25 mouse cellular contexts compared by ENCODE assay signal in the genomic region with DNA sequence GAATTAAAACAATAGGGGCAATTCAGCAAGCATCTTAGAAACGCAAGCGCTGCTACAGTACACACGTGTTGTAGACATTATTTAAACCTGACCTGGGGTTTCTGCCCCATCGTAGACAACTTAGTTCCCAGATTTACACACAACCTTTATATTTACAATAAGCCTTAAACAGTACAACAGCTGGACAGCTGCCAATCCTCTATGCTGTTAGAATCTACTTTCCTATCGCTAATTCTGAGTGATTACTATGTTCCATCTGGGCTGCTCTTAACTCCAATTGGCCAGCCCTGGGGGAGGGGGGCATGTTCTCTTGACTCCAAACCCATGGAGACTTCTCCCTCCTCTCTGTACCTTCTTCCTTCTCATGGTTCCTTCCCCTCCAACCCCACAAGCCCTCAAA.
"Had no signal": no experiment of that assay in that cellular context is flagged by ENCODE, and none has a peak within 500 bp of the region (broad histone marks: within the 10 kb centered on the region; RNA-seq: fewer than 3 reads in every experiment).

No protein-coding gene starts in this region.

- H3K4me2 ChIP-seq: heart, embryonic 11.5 days; heart, embryonic 13.5 days; heart, embryonic 15.5 days; hindbrain, embryonic 13.5 days; hindbrain, embryonic 15.5 days; kidney, embryonic 15.5 days; limb, embryonic 13.5 days; liver, embryonic 11.5 days; liver, embryonic 13.5 days had no signal

- H3K27me3 ChIP-seq: heart, embryonic 13.5 days; heart, embryonic 15.5 days; hindbrain, embryonic 13.5 days; hindbrain, embryonic 15.5 days; kidney, embryonic 15.5 days; limb, embryonic 13.5 days; liver, embryonic 13.5 days had no signal

- H3K27ac ChIP-seq: heart, embryonic 13.5 days; heart, embryonic 15.5 days; hindbrain, embryonic 13.5 days; hindbrain, embryonic 15.5 days; hindbrain, postnatal 0 days; kidney, embryonic 15.5 days; kidney, postnatal 0 days; layer of hippocampus, adult 2 months; left cerebral cortex, adult 2 months; limb, embryonic 13.5 days; liver, embryonic 13.5 days had no signal

- ATAC-seq: hindbrain, postnatal 0 days; intestine, embryonic 16.5 days had no signal

- DNase-seq: gastrocnemius, postnatal 14 days; gastrocnemius, postnatal 36 days; heart, adult 18-20 months; heart, postnatal 14 days; heart, postnatal 36 days; kidney, adult 11 months; kidney, adult 2 months; kidney, adult 9 months; kidney, postnatal 25 days; kidney, postnatal 4 days; liver; liver, embryonic 13.5 days had no signal

- H3K36me3 ChIP-seq: heart, embryonic 13.5 days; heart, embryonic 15.5 days; hindbrain, embryonic 13.5 days; hindbrain, embryonic 15.5 days; kidney, embryonic 15.5 days; limb, embryonic 13.5 days; liver, embryonic 13.5 days had no signal

- H3K4me3 ChIP-seq: heart, embryonic 13.5 days; heart, embryonic 15.5 days; hindbrain, embryonic 13.5 days; hindbrain, embryonic 15.5 days; kidney, embryonic 15.5 days; layer of hippocampus, adult 2 months; left cerebral cortex, adult 2 months; limb, embryonic 13.5 days; liver, embryonic 13.5 days had no signal

- H3K9me3 ChIP-seq: heart, embryonic 13.5 days; heart, embryonic 15.5 days; hindbrain, embryonic 13.5 days; hindbrain, embryonic 15.5 days; kidney, embryonic 15.5 days; limb, embryonic 13.5 days; liver, embryonic 13.5 days had no signal

- H3K4me1 ChIP-seq: hindbrain, embryonic 15.5 days; kidney, embryonic 15.5 days; liver, embryonic 13.5 days had no signal

- H3K9ac ChIP-seq: heart, embryonic 13.5 days; heart, embryonic 15.5 days; hindbrain, embryonic 13.5 days; hindbrain, embryonic 15.5 days; kidney, embryonic 15.5 days; limb, embryonic 13.5 days; liver, embryonic 13.5 days had no signal
